Mouse (Mus musculus) monocyte, adult 59 days (primary cell): ENCODE measurements around the gene Gm28308. TPM values are rescaled to one million over a fixed set of nuclear protein-coding genes. Genes with fewer than 3 reads are reported as not detected.

Source experiments
- total RNA-seq, 2 experiments: library from RNA; stranded (reverse); gene quantifications; one replicate each; pipeline ENCODE4 v1.2.4; 2023

The Gm28308 gene
- total RNA-seq, 2 experiments from 2014 or later, result not detected

Other genes starting within 250 kb of the Gm28308 start
- 100 to 1,000 TPM; 179 to 182 TPM for gene Skap2, start 200.8 kb downstream of the Gm28308 start, total RNA-seq
- under 1 TPM; 0.34 to 0.55 TPM for gene Hoxa1, start 55.0 kb downstream of the Gm28308 start, total RNA-seq
- not detected for gene Hoxa2, start 48.5 kb downstream of the Gm28308 start, total RNA-seq
- not detected for gene 5730596B20Rik, start 35.8 kb downstream of the Gm28308 start, total RNA-seq
- not detected for gene Hoxa4, start 21.6 kb downstream of the Gm28308 start, total RNA-seq
- under 1 TPM in 1 of 2 experiments, not detected in 1; 0.27 TPM for gene Hoxa5, start 8.8 kb downstream of the Gm28308 start, total RNA-seq
- gene Hoxa6, start 4.6 kb downstream of the Gm28308 start, total RNA-seq, result not detected
- under 1 TPM in 1 of 2 experiments, not detected in 1; 0.24 TPM for gene Hoxa3, start within 50 bp of the Gm28308 start, total RNA-seq
- gene Hoxa7, start 8.5 kb upstream of the Gm28308 start, total RNA-seq, result not detected
- not detected for gene Hoxa9, start 17.8 kb upstream of the Gm28308 start, total RNA-seq
- not detected for gene Hoxa10, start 27.5 kb upstream of the Gm28308 start, total RNA-seq
- not detected for gene Hoxa11, start 32.5 kb upstream of the Gm28308 start, total RNA-seq
- not detected for gene Hoxa13, start 47.5 kb upstream of the Gm28308 start, total RNA-seq
- gene Evx1, start 100.2 kb upstream of the Gm28308 start, total RNA-seq, result not detected